Mouse (Mus musculus) lung, postnatal 36 days (tissue): Measurements from ENCODE around the gene Slc28a1.
"Not testable (repeated sequence)": the region's sequence is repeated elsewhere in the genome, so short reads cannot be mapped to it uniquely, and the experiment has no call there.

ENCODE experiments used
- DNase-seq: peaks from one replicate; pipeline ENCODE4 v3.0.0; 2022; ENCODE audit warnings: mixed read lengths

Gene Slc28a1

GRCm38 (mm10) chr7:81125215-81126175 is 10.9 kb downstream of the Slc28a1 start:
- DNase-seq, result no peak

DNA sequence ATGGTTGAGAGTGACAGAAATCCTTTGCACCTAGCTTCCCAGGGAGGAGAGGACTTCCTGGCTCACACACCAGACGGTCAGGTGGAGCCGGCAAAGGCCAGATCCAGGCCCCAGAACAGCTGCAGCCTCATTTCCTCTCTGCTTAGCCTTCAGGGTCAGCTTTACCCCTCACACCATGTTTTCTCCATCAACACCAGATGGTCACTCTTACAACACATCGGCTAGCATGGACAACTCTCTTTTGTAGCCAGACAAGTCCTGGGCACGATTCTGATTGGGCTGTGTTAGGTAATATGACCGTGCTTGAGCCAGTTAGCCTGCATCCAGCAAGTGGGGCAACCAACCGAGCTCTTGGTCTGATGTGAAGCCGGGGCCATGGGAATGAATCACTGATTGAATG is 17.3 kb downstream of the Slc28a1 start:
- peak; percentile 68 for DNase-seq

DNA sequence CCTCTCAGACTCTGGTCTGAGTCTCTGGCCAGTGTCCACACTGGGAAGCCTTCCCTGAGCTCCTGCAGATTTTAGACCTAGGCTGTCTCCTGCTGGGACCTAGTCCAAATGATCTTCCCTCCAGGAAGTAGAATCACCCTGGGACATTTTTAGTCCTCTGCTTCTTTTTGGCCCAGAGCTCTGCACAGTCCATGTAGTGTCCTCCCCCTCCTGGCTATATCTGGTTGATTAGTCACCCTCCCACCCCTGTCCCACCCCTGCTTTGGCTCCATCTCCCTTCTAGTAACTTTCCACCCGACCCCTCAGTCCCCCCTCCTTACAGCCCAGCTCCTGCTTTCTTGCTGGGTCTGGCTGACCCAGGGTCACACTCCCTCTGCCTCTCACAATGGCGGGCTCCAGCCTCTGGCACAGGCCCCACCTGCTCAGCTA is 18.3 kb downstream of the Slc28a1 start:
- peak; percentile 54 for DNase-seq

DNA sequence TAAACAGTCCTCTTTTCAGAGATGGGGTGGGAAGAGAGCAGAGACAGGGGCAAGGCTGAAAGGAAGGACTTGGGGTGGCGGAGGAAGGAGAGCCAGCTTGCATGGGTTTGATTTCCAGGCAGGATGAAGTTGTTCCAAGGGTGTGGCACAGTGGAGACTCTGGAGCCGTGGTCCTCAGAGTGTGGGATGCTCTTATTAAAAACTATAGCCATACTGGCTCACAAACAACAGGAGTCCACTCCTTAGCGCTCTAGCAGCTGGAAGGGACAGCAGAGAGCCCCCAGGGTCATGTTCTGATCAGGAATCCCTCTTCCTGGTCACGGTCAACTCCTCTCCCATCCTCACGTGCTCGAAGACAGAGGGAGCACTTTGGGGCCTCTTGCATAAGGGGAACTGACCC is 18.8 kb downstream of the Slc28a1 start:
- DNase-seq, result no peak

- DNase-seq, result no peak
Observed at GRCm38 (mm10) chr7:81133941-81134340, 19.3 kb downstream of the Slc28a1 start.

- DNase-seq, result peak; percentile 79
Observed at GRCm38 (mm10) chr7:81134614-81135067, 20.0 kb downstream of the Slc28a1 start.

GRCm38 (mm10) chr7:81137292-81137691 is 22.7 kb downstream of the Slc28a1 start:
- no peak for DNase-seq

DNA sequence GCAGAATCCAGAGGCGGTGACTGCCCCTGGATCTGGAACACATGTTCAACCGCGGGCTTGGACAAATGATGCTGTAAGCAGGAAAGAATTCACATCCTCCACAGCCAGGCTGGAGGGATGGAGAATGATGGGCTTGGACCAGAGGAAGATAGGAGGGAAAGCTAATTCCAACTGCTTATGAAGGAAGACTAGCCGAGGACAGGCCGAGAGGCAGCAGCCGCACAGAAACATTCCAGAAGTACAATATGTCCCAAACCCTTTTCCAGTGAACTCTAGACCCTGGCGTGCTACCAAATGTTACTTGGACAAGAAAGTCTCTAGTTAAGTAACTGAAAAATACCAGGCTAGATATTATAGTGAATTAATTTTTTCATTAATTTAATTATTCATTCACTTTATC is 24.5 kb downstream of the Slc28a1 start:
- DNase-seq, result peak; percentile 75

GRCm38 (mm10) chr7:81139671-81140404 is 25.2 kb downstream of the Slc28a1 start:
- no peak for DNase-seq

- no peak for DNase-seq
Observed at GRCm38 (mm10) chr7:81141541-81141940, 26.9 kb downstream of the Slc28a1 start.

GRCm38 (mm10) chr7:81143056-81143455 is 28.5 kb downstream of the Slc28a1 start:
- not testable (repeated sequence) for DNase-seq

DNA sequence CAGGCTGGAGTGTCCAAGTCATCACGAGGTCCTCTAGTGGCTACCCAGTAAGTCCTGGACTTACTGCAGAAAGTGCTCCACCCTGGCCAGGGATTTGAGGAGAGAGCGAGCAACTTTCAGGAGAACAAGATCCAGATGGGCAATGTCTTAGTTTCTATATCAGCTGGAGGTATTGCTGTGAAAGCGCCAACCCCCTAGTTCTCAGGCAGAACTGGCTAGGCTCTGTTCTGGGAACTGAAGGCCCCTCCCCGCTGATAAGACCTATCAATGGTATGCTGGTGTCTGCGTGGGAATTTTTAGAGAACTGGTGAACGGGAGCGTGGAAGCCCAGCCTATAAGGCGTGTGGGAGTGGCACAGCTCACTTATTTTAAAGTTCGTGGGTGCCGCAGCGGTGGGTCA is 35.2 kb downstream of the Slc28a1 start:
- no peak for DNase-seq

DNA sequence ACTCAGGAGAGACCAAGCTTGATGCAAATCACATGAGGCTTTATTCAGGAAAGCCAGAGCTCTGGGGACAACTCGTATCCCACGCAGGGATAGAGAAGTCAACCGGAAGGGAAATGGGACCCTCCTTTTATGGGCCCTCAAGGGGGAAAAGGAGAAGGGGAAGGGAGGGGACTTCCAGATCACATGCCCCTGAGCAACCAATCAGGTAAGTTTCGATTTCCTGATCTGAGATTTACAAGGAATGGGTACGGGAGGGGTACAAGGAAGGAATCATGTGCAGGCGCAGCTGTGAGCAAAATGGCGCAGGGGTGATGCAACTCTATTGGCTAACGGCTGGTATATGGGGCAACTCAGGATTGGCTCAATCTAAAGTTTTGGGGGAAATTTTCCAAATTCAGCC is 36.6 kb downstream of the Slc28a1 start:
- DNase-seq, result no peak

DNA sequence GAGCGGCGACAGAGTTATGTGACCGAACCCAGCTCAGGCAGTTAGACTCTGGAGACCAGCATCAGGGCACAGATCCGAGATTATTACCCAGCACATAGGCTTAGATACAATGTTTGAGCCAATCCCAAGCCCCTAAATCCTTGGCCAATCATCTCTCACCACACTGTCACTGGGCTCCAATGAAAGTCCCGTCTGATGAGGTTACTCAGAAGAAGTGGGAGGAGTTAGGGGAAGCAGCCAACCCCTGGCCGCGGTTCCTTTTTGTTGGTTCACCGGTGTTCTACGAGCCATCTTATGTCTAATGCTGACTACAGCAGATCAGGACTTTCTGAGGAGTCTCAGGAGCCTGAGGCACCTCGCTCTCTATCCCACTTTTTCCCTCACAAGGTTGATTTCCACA is 37.7 kb downstream of the Slc28a1 start:
- no peak for DNase-seq

DNA sequence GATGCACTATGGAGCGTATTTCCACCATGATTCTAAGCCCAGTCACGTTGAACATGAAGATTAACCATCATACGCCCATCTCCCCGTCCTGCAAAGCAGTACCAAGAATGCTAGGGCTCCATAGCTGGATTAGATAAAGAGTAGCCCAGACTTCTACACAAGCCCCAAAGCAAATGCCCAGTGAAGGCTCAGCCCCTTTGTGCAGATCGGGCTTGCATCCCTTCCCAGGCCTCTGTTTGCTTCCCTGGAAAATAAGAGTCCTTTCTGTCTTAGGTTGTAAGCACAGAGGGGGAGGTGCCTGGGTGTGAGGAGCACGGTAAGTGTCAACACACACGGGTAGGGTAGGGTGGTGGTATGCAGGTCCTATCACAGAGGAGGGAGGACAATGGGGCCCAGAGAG is 38.2 kb downstream of the Slc28a1 start:
- DNase-seq, result no peak

DNA sequence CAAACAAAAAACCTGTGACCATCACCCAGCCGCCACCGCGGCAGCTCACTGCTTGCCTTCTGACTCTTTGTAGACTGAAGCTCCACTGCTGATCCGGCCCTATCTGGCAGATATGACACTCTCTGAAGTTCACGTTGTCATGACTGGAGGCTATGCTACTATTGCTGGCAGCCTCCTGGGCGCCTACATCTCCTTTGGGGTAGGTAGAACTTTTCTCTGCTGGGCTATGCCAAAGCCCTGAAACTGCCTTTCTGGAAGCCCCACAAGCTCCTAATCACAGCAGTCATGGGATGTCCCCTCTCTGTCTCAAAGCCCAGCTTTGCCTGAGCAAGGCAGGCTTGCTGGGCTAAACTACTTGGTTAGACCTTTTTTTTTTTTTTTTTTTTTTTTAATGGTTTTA is 38.7 kb downstream of the Slc28a1 start:
- DNase-seq, result no peak

GRCm38 (mm10) chr7:81154244-81154643 is 39.6 kb downstream of the Slc28a1 start:
- DNase-seq, result not testable (repeated sequence)

DNA sequence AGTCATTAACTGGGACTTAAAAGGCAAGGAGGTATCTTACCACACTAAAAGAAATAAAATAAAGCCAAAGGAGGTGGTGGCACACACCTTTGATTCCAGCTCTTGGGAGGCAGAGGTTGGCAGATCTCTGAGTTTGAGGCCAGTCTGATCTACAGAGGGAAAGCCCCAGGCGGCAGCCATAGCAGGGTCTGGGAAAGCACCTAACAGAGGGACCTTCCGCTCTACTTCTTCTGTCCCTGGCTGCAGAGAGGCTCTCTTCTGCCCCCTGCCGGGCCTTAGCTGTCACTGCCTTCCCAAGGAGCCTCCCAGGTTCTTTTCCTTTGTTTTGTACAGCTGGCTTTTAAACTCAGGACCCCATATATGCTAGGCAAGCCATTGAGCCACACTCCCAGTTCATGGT is 40.4 kb downstream of the Slc28a1 start:
- DNase-seq, result peak; percentile 65

DNA sequence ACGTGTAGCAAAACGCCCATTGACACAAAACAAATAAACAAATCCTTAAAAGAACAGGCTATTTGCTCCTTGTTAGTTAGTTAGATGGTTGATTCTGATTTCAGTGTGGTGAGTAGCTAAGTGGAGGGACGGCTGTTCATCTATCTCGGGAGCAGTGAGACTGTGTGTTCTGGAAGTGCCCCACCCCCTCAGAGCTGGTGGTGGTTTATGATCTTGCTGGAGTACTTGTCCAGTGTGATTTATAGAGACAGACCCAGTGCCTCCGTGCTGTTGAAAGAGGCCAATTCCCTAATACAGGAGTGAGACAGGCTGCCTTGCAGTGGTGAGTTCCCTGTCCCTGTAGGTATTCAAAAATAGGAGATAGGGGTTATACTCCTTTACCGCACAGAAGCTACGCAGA is 44.3 kb downstream of the Slc28a1 start:
- DNase-seq, result no peak

DNA sequence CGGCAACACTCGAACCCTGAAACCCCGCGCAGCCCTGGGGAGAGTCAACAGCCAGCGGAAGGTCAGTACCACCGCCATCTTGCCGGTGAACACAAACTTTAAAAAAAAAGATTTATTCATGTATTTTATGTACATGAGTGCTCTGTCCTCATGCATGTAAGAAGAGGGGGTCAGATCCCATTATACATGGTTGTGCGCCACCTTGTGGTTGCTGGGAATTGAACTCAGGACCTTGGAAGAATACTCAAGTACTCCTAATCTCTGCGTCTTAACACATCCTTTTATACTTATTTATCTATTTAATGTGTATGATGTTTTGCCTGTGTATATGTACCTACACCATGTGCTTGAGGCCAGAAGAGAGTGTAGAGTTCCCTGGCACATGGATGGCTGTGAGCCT is 47.1 kb downstream of the Slc28a1 start:
- peak; percentile 46 for DNase-seq

GRCm38 (mm10) chr7:81162345-81162744 is 47.7 kb downstream of the Slc28a1 start:
- DNase-seq, result peak; percentile 85

DNA sequence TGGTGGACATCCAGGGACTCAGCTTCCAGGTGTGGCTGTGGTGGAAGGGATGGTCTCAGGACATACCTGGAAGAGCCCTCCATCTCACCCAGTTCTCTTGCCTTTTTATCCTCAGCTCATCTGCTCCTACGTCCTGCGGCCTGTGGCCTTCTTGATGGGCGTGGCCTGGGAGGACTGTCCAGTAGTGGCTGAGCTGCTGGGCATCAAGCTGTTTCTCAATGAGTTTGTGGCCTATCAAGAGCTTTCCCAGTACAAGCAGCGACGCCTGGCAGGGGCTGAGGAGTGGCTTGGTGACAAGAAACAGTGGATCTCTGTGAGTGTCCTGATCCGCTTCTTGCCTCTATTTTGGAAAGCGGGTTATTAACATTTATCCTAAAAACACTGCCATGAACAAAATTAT is 49.8 kb downstream of the Slc28a1 start:
- no peak for DNase-seq

GRCm38 (mm10) chr7:81167124-81167523 is 52.5 kb downstream of the Slc28a1 start:
- DNase-seq, result peak; percentile 65

DNA sequence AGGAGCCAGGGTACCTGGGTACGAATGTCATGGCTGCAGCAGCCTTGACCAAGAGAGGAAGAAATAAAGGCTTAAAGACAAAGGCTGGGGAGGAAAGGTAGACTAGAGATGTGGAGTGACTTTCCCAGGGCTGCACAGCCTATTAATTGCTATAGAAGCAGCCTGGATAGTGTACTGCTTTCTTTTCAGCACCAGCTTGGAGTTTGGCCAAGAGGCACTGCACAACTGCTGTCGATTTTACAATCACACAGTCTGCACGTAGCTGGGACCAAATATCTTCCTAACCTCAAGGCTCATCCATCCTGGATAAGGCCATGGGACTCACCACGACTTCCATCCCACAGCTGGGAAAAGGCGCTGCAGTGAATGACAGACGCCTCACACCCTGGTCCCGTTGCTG is 54.8 kb downstream of the Slc28a1 start:
- no peak for DNase-seq
